Mouse (Mus musculus) stomach, postnatal 0 days (tissue): ENCODE measurements around the gene Ppargc1a.

Source experiments
- CTCF ChIP-seq: IDR thresholded peaks from 2 replicates; pipeline ENCODE4 v1.5.1; 2016; ENCODE audit warnings: antibody characterized with exemption, low read depth, mild to moderate bottlenecking, moderate library complexity
- EP300 ChIP-seq: optimal IDR thresholded peaks from 2 replicates; pipeline ENCODE3; 2016; ENCODE audit warnings: antibody characterized with exemption

- no peak for TF ChIP-seq CTCF
- no peak for TF ChIP-seq EP300
Measured at GRCm38 (mm10) chr5:51612049-51612448, 44.5 kb upstream of the Ppargc1a start.
